ENCODE assay signal across 7 mouse cellular contexts in genomic region chr14:48624596-48625330, GRCm38 (mm10). TPM values are rescaled to one million over a fixed set of nuclear protein-coding genes. Genes with fewer than 3 reads are reported as not detected.
DNase-seq lines count a peak whose midpoint lies in the region.

No protein-coding gene starts in this region.

- intact Hi-C loops in left cerebral cortex, postnatal 4 days (cut with DNase I) = no loop called here
- intact Hi-C loops in left cerebral cortex, postnatal 36 days (cut with DNase I) = no loop called here

- DNase-seq in left cerebral cortex, postnatal 4 days = peak; percentile 90
- no peak for DNase-seq in left cerebral cortex, postnatal 36 days (ENCODE audit: low spot score in 2 of 2)
- peak; percentile 51 for DNase-seq in brain, adult 2 months (ENCODE audit: low read depth, low spot score)
- peak; percentile 94 to 95 for DNase-seq in cerebellum, postnatal 10 days
- peak; percentile 37 for DNase-seq in kidney, postnatal 10 days
- no peak for DNase-seq in urinary bladder, adult 18-20 months (ENCODE audit: low spot score in 2 of 2)
- no peak for DNase-seq in left cerebral cortex, adult 8-10 months (ENCODE audit: low spot score in 2 of 2)

RNA-seq across cellular contexts. Expression of gene Otx2, which starts 48.9 kb away (rescaled TPM):
- total RNA-seq in left cerebral cortex, postnatal 4 days (2021) = under 1 TPM; 0.36 to 0.64 TPM
- total RNA-seq in left cerebral cortex, postnatal 36 days (2021) = under 1 TPM; 0.16 to 0.39 TPM
- 1 to 10 TPM in 3 of 4 experiments, under 1 TPM in 1; 0.50 to 3.8 (median 1.9) TPM for total RNA-seq in left cerebral cortex, adult 8-10 months (2022)

Comparison
In these comparisons a context has a peak if more than half of its experiments do, and no peak if none do; other contexts are left out.
1. DNase-seq: peak in left cerebral cortex, postnatal 4 days (single experiment), brain, adult 2 months (single experiment), cerebellum, postnatal 10 days (2 of 2) and kidney, postnatal 10 days (single experiment); none in left cerebral cortex, postnatal 36 days (0 of 2), urinary bladder, adult 18-20 months (0 of 2) and left cerebral cortex, adult 8-10 months (0 of 2).